Mouse (Mus musculus): ENCODE measurements around the gene Zfp110. TPM values are rescaled to one million over a fixed set of nuclear protein-coding genes. Genes with fewer than 3 reads are reported as not detected.
"Not testable (repeated sequence)": the region's sequence is repeated elsewhere in the genome, so short reads cannot be mapped to it uniquely, and the experiment has no call there.

The Zfp110 gene
- 22.9 and 28.0 TPM in 2 replicates for polyA plus RNA-seq (2014; fragmentation: Nextera tagmentation; extraction: Ambion mirVana)

DNA sequence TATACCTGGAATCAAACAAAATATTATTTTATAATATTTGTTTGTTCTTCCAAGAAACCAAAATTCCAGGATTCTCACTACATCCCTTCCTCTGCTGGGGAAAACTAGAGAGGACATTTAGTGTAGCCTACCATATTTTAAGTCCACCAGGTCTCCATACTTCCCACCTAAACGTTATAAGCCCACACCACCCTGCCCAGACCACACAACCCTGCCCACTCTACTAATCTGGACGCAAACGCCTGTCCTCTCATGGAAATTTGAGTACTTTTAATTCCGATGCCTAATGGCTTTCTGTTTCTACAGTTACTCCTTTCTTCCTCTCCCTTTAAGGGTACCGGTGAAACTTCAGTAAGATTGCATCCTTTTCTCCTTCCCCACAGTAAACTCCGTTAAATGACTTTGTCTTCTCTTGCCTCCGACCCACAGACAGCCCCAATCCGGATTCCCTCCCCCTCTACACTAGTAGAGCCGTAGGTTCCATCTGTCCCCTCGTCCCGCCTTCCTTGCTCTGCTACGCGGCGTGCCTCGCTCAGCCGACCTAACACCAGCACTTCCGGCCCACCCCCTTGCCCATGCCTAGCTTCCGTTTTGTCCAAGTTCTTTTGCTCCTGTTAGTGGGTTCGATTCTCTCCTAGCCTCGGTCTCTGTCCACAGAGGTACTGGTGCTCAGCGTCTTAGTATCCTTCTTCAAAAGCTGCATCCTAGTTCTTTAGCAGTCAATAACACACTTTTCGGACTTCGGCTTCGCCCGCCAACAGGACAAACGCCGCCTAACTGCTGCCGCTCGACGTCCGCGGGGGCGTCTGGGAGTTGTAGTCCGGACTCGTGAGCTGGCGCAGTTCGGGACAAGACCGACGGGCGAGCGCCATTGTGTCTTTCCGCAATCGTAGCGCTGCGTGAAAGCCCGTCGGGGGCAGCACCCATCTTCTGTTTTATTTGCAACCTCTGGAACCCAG, at the start of gene Zfp110:
TSS of gene Zfp110 (plus strand) at position 600 of the 959 bp plus-strand sequence.
- H3K36me3 ChIP-seq (ENCODE audit: control insufficient read depth, insufficient read depth, low read length) = peaks cover 25% of the 10 kb centered on the region
- H3K4me3 ChIP-seq (replicated peaks; ENCODE audit: low read depth, low read length) = peak within 1 kb of the TSS; percentile 61
- WGBS = 4% methylated on average over 47 of the region's 47 CpGs
- DNase-seq = peak; percentile 93
- peaks cover 37% of the 10 kb centered on the region for H3K9me3 ChIP-seq (ENCODE audit: control insufficient read depth, low read length)
- H3K4me2 ChIP-seq (ENCODE audit: low read length) = peak within 1 kb of the TSS; percentile 63
- no peaks in the 10 kb centered on the region for H3K4me1 ChIP-seq (ENCODE audit: control insufficient read depth, insufficient read depth, low read length)
- H3K27me3 ChIP-seq (ENCODE audit: control insufficient read depth, insufficient read depth, low read length) = no peaks in the 10 kb centered on the region
- H3K27ac ChIP-seq (replicated peaks; ENCODE audit: low read depth, low read length) = peak within 1 kb of the TSS; percentile 56
- peak; percentile 96 for ATAC-seq (ENCODE audit: low FRiP score, low TSS enrichment)
- peak within 1 kb of the TSS; percentile 60 for H3K9ac ChIP-seq (replicated peaks; ENCODE audit: low read length)

DNA sequence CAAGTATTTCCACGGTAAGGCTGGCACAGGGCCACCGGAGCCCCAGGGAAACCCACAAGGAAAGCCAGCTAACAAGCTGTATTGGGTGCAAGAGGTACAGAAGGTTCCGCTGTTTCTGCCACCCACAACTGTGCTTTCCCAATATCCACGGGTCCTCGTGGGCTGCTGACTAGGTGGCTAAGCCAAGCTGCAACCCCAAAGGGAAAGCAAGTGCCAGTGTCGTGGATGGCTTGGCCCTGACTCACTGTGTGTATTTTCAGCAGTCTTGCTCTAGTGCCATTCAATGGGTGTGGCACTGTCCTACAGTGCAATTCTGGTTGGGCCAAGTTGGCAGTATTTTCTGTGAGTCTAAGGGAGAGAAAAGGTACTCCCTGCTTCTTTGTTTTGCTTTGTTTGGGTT, 47.2 kb upstream of the Zfp110 start:
- H3K9ac ChIP-seq (replicated peaks; ENCODE audit: low read length) = no peak overlapping the region
- no peaks in the 10 kb centered on the region for H3K27me3 ChIP-seq (ENCODE audit: control insufficient read depth, insufficient read depth, low read length)
- ATAC-seq (ENCODE audit: low FRiP score, low TSS enrichment) (no peak), DNase-seq (no peak)
- 71% methylated on average over 6 of the region's 6 CpGs for WGBS
- H3K9me3 ChIP-seq (ENCODE audit: control insufficient read depth, low read length) = no peaks in the 10 kb centered on the region
- H3K4me3 ChIP-seq (replicated peaks; ENCODE audit: low read depth, low read length) = no peak overlapping the region
- H3K27ac ChIP-seq (replicated peaks; ENCODE audit: low read depth, low read length) = no peak overlapping the region
- no peaks in the 10 kb centered on the region for H3K36me3 ChIP-seq (ENCODE audit: control insufficient read depth, insufficient read depth, low read length)
- H3K4me2 ChIP-seq (ENCODE audit: low read length) = no peak overlapping the region
- H3K4me1 ChIP-seq (ENCODE audit: control insufficient read depth, insufficient read depth, low read length) = peaks cover 4% of the 10 kb centered on the region; the same call in 1 of the 2 replicates

DNA sequence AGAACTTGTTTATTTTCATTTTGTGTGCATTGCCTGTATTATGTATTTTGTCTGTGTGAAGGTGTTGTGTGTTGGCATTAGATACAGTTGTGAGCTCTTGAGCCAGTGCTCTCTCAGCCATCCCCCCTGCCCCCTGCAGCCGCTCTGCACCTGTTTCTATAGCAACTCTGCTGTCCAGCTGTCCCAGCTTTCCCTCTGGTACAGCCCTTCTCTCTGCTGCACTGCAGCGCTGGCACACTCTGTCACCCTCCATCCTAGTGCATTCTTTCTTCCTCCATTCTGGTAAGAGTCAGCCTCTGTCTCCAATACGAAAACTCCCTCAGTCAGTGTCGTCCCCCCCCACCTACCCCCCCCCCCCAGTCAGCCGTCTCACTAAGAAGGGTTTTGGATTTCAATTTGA, 46.5 kb upstream of the Zfp110 start:
- 19% methylated on average over 5 of the region's 5 CpGs for WGBS
- H3K9ac ChIP-seq (replicated peaks; ENCODE audit: low read length) = 0 out of 2 replicates have a peak overlapping the region, but pooled peaks have one; percentile 4
- H3K4me3 ChIP-seq (replicated peaks; ENCODE audit: low read depth, low read length) = no peak overlapping the region
- H3K4me2 ChIP-seq (ENCODE audit: low read length) = no peak overlapping the region
- peaks cover 4% of the 10 kb centered on the region; the same call in 1 of the 2 replicates for H3K4me1 ChIP-seq (ENCODE audit: control insufficient read depth, insufficient read depth, low read length)
- no peaks in the 10 kb centered on the region for H3K36me3 ChIP-seq (ENCODE audit: control insufficient read depth, insufficient read depth, low read length)
- ATAC-seq (ENCODE audit: low FRiP score, low TSS enrichment) = no peak
- no peaks in the 10 kb centered on the region for H3K9me3 ChIP-seq (ENCODE audit: control insufficient read depth, low read length)
- peak; percentile 40 for DNase-seq
- H3K27me3 ChIP-seq (ENCODE audit: control insufficient read depth, insufficient read depth, low read length) = no peaks in the 10 kb centered on the region
- H3K27ac ChIP-seq (replicated peaks; ENCODE audit: low read depth, low read length) = no peak overlapping the region

DNA sequence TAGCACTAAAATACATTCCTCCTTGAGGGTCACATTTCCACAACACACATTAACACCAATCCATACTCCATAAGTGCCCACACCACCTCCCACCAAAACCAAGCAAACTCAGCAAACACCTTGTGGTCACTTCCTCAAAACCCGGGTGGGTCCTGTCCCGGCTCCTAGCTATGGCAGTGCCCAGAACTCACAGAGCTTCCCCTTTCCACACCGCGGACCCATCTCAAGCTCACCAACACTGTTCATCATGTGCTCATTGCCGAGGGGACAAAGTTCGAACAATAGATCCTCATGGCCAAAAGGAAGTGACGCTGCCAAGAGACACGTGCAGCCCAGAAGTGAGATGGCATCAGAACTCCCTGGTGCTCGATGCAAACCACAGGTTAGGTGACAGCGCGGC, 41.9 kb upstream of the Zfp110 start:
- not testable (repeated sequence) for H3K9me3 ChIP-seq (ENCODE audit: control insufficient read depth, low read length); H3K36me3 ChIP-seq (ENCODE audit: control insufficient read depth, insufficient read depth, low read length); H3K4me1 ChIP-seq (ENCODE audit: control insufficient read depth, insufficient read depth, low read length); H3K4me2 ChIP-seq (ENCODE audit: low read length); H3K4me3 ChIP-seq (replicated peaks; ENCODE audit: low read depth, low read length); DNase-seq; ATAC-seq (ENCODE audit: low FRiP score, low TSS enrichment); H3K27ac ChIP-seq (replicated peaks; ENCODE audit: low read depth, low read length); H3K27me3 ChIP-seq (ENCODE audit: control insufficient read depth, insufficient read depth, low read length); H3K9ac ChIP-seq (replicated peaks; ENCODE audit: low read length)
- WGBS = 93% methylated on average over 11 of the region's 11 CpGs

DNA sequence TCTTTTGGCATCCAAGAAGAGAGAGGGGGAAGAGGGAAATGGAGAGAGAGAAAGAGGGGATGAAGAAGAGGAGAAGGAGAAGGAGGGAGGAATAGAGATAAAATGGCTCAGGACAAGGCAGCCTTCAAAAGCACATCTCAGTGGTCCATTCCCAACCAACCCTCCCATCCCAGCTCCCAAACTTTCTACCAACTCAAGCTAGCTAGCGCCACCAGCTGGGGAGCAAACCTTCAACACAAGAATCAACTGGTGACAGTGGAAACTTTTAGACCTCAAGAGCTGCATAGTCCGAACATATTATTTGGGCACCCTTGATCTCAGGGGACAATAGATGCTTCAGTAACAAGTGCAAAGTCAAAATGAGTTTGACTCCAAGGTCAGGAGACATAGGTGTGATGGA, 36.6 kb upstream of the Zfp110 start:
- Histone ChIP-seq H3K4me1 (ENCODE audit: control insufficient read depth, insufficient read depth, low read length) (no peaks in the 10 kb centered on the region), H3K27ac (replicated peaks; ENCODE audit: low read depth, low read length) (no peak overlapping the region), H3K4me3 (replicated peaks; ENCODE audit: low read depth, low read length) (no peak overlapping the region), H3K9me3 (ENCODE audit: control insufficient read depth, low read length) (0 out of 2 replicates have a peak, but pooled peaks cover 7% of the 10 kb centered on the region), H3K9ac (replicated peaks; ENCODE audit: low read length) (no peak overlapping the region), H3K36me3 (ENCODE audit: control insufficient read depth, insufficient read depth, low read length) (no peaks in the 10 kb centered on the region), H3K27me3 (ENCODE audit: control insufficient read depth, insufficient read depth, low read length) (no peaks in the 10 kb centered on the region), H3K4me2 (ENCODE audit: low read length) (no peak overlapping the region)
- WGBS = 67% methylated on average over 2 of the region's 2 CpGs
- DNase-seq (no peak), ATAC-seq (ENCODE audit: low FRiP score, low TSS enrichment) (no peak)

DNA sequence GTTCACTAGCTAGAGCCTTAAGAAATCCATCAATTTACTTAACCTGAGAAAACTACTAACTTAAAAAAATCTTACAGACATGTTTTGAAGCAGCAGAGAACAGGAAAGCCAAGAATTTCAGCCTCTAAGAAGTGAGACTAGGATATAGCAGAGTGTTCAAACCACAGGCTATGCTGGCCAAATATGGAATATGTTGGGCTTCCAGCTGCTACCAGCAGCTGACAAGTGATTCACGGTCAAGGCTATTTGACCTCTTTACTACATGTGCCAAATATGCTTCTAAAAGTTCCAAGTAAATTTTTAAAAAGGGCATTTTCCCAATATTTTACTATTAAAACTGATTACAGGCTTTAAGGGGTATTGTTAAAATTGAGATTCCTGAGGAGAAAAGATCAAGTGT, 35.0 kb upstream of the Zfp110 start:
- no peak for DNase-seq
- no peak overlapping the region for H3K4me3 ChIP-seq (replicated peaks; ENCODE audit: low read depth, low read length)
- 0 out of 2 replicates have a peak, but pooled peaks cover 7% of the 10 kb centered on the region for H3K9me3 ChIP-seq (ENCODE audit: control insufficient read depth, low read length)
- no peak overlapping the region for H3K9ac ChIP-seq (replicated peaks; ENCODE audit: low read length)
- H3K4me2 ChIP-seq (ENCODE audit: low read length) = no peak overlapping the region
- ATAC-seq (ENCODE audit: low FRiP score, low TSS enrichment) = no peak
- no peaks in the 10 kb centered on the region for H3K36me3 ChIP-seq (ENCODE audit: control insufficient read depth, insufficient read depth, low read length)
- H3K27me3 ChIP-seq (ENCODE audit: control insufficient read depth, insufficient read depth, low read length) = no peaks in the 10 kb centered on the region
- H3K27ac ChIP-seq (replicated peaks; ENCODE audit: low read depth, low read length) = no peak overlapping the region
- WGBS = 95% methylated on average over 1 of the region's 1 CpGs
- H3K4me1 ChIP-seq (ENCODE audit: control insufficient read depth, insufficient read depth, low read length) = peaks cover 5% of the 10 kb centered on the region; the same call in 1 of the 2 replicates

DNA sequence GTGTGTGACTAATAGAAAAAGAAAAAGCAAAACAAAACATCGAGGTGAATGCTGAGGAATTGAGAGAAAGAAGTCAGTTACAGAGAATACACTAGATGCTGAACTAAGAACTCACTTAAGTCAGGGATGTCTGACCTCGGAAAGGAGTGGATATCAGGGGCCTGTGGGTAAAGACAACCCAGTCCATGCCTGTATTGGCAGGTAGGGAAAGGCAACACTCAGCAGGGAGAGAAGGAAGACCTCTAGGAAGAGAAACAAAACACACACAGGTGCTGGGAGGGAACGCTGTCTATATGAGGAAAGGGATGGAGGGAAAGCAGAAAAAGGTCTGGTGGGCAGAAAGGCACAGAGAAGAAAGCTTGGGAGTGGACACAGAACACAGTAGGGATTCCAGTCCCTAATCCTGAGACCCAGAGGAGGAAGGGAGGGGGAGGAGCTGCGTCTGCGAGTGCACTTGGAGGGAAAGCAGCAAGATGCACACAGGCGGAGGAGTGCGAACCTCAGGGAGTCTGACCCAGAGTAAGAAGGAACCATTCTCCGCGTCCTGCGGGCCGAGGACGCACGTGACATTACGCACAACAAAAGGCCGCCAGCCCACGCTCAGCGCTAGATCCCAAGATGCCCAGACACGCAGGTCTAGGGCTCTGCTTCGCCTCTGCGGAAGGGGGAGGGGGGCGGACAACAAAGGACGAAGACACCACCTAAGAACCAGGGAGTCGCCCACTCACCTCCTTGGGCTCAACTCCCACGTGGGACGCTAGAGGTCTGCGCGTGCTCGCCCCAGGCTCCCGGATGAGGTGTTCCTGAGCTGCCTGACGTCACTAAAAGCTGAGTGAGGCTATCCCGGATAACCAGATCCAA, 31.5 kb upstream of the Zfp110 start, which contains the start of gene Zscan18:
TSS of gene Zscan18 (minus strand) at position 770 of the 861 bp plus-strand sequence.
- H3K27me3 ChIP-seq (ENCODE audit: control insufficient read depth, insufficient read depth, low read length) = no peaks in the 10 kb centered on the region
- peaks cover 3% of the 10 kb centered on the region; the same call in 1 of the 2 replicates for H3K9me3 ChIP-seq (ENCODE audit: control insufficient read depth, low read length)
- peak; percentile 97 for ATAC-seq (ENCODE audit: low FRiP score, low TSS enrichment)
- peak within 1 kb of the TSS; percentile 92 for H3K27ac ChIP-seq (replicated peaks; ENCODE audit: low read depth, low read length)
- peak; percentile 95 for DNase-seq
- WGBS = 5% methylated on average over 31 of the region's 31 CpGs
- H3K4me3 ChIP-seq (replicated peaks; ENCODE audit: low read depth, low read length) = peak within 1 kb of the TSS; percentile 50
- H3K36me3 ChIP-seq (ENCODE audit: control insufficient read depth, insufficient read depth, low read length) = peaks cover 20% of the 10 kb centered on the region
- peak within 1 kb of the TSS; percentile 75 for H3K9ac ChIP-seq (replicated peaks; ENCODE audit: low read length)
- peak within 1 kb of the TSS; percentile 88 for H3K4me2 ChIP-seq (ENCODE audit: low read length)
- peaks cover 5% of the 10 kb centered on the region; the same call in 1 of the 2 replicates for H3K4me1 ChIP-seq (ENCODE audit: control insufficient read depth, insufficient read depth, low read length)

DNA sequence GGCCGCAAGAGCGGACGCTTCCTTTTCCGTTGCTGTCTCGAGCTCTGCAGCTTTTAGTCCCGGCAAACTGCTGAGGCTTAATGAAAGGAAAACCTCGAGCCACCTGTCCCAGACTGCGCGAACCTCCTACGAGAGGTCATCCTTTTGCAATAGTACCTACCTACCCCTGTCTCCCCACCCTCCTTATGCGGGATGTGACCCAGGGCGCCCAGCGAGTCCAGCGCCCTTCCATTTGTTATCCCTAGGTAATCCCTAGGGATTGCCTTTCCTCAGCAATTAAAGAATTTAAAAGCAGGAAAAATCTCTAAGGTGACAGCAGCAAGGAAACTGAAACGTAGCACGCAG, 30.9 kb upstream of the Zfp110 start:
- peak overlapping the region; percentile 92 for H3K27ac ChIP-seq (replicated peaks; ENCODE audit: low read depth, low read length)
- DNase-seq (no peak), ATAC-seq (ENCODE audit: low FRiP score, low TSS enrichment) (no peak)
- peak overlapping the region; percentile 88 for H3K4me2 ChIP-seq (ENCODE audit: low read length)
- H3K9me3 ChIP-seq (ENCODE audit: control insufficient read depth, low read length) = peaks cover 7% of the 10 kb centered on the region; the same call in 1 of the 2 replicates
- H3K36me3 ChIP-seq (ENCODE audit: control insufficient read depth, insufficient read depth, low read length) = peaks cover 26% of the 10 kb centered on the region
- under 1% methylated on average over 16 of the region's 16 CpGs for WGBS
- no peaks in the 10 kb centered on the region for H3K27me3 ChIP-seq (ENCODE audit: control insufficient read depth, insufficient read depth, low read length)
- peak overlapping the region; percentile 75 for H3K9ac ChIP-seq (replicated peaks; ENCODE audit: low read length)
- peak overlapping the region; percentile 50 for H3K4me3 ChIP-seq (replicated peaks; ENCODE audit: low read depth, low read length)
- H3K4me1 ChIP-seq (ENCODE audit: control insufficient read depth, insufficient read depth, low read length) = peaks cover 5% of the 10 kb centered on the region; the same call in 1 of the 2 replicates
